Mouse (Mus musculus) C2C12 (cell line): ENCODE measurements at regions not wholly inside any gene's neighbourhood (a gene's known extent, or its start where the extent isn't known, plus 50 kb on each side); places are given as distances from the start of the nearest gene placed in this dataset.
"Not testable (repeated sequence)": the region's sequence is repeated elsewhere in the genome, so short reads cannot be mapped to it uniquely, and the experiment has no call there.

ENCODE experiments used
- H3K27me3 ChIP-seq: one replicate; pipeline ENCODE4 v1.6.1; 2011; ENCODE audit not compliant: control insufficient read depth, insufficient read depth, insufficient read length
- H3K36me3 ChIP-seq: one replicate; pipeline ENCODE4 v1.6.1; 2011; ENCODE audit not compliant: control insufficient read depth, insufficient read depth
- H3K4me3 ChIP-seq: one replicate; pipeline ENCODE4 v1.5.1; 2011; ENCODE audit warnings: mild to moderate bottlenecking, control low read depth; ENCODE audit not compliant: poor library complexity, insufficient read depth, severe bottlenecking
- H3K79me2 ChIP-seq: one replicate; pipeline ENCODE4 v1.6.1; 2011; ENCODE audit not compliant: control insufficient read depth, insufficient read depth
- H3K79me3 ChIP-seq: one replicate; pipeline ENCODE4 v1.6.1; 2011; ENCODE audit warnings: low read depth, control low read depth
- H3ac ChIP-seq: one replicate; pipeline ENCODE3; 2011; ENCODE audit warnings: low read depth; ENCODE audit not compliant: control insufficient read depth, insufficient read length
- CEBPB ChIP-seq: IDR thresholded peaks from one replicate; pipeline ENCODE4 v1.6.1; 2011; ENCODE audit warnings: low read depth, mild to moderate bottlenecking, control low read depth, moderate library complexity
- CTCF ChIP-seq: IDR thresholded peaks from one replicate; pipeline ENCODE4 v1.5.1; 2011; ENCODE audit not compliant: control insufficient read depth, insufficient read depth, insufficient read length
- FOSL1 ChIP-seq: IDR thresholded peaks from one replicate; pipeline ENCODE4 v1.8.0; 2011; ENCODE audit warnings: mild to moderate bottlenecking, low read length; ENCODE audit not compliant: poor library complexity, insufficient read depth, severe bottlenecking
- MAX ChIP-seq: IDR thresholded peaks from one replicate; pipeline ENCODE4 v1.6.1; 2011; ENCODE audit warnings: mild to moderate bottlenecking, control low read depth
- MYOD1 ChIP-seq: IDR thresholded peaks from one replicate; pipeline ENCODE4 v1.6.1; 2011; ENCODE audit warnings: low read depth; ENCODE audit not compliant: control insufficient read depth, insufficient read length
- MYOG ChIP-seq: IDR thresholded peaks from one replicate; pipeline ENCODE4 v1.6.1; 2011; ENCODE audit not compliant: control insufficient read depth, insufficient read length; ENCODE audit errors: extremely low read depth
- USF1 ChIP-seq: IDR thresholded peaks from one replicate; pipeline ENCODE4 v1.6.1; 2011; ENCODE audit warnings: low read depth, mild to moderate bottlenecking, control low read depth, moderate library complexity

DNA sequence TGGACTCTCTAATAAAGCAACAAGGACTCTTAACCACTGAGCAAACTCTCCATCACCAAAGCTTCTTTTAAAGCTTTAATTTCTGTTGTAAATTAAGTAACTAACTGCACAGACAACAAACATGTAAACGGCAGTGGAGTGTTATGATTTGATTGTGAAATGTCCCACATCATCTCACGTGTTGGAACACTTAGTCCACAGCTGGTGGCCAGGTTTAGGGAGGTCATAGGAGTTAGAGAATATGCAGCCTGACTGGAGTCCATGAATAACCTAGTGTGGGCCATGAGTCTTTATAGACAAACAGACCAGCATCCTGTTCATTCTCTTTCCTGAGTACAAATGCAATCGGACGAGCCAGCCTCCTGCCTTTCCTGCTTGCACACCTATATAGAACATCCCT lies 527.3 kb upstream of the N6amt1 start:
- Histone ChIP-seq H3K4me3 (no peak overlapping the region), H3K79me2 (no peaks in the 10 kb centered on the region)

DNA sequence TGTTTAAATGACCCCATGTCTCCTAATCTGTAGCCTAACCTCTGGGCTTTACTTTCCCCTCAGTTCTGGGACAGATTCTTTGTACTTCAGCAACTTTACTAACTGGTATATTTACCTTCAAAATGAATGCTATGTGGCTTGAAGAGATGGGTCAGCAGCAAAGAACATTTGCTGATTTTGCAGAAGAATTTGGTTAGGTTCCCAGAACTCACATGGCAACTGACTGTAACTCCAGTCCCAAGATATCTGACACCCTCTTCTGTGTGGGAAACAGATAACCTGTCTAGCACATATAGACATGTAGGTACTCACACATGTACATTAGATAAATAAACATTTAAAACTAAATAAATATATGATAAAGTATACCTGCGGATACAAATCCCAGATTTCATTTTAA lies 530.5 kb upstream of the N6amt1 start:
- H3K27me3 ChIP-seq: no peaks in the 10 kb centered on the region
- no peaks in the 10 kb centered on the region for H3K79me3 ChIP-seq
- no peaks in the 10 kb centered on the region for H3K36me3 ChIP-seq
- no peak overlapping the region for H3ac ChIP-seq
- TF ChIP-seq MYOD1: no peak
- no peak for TF ChIP-seq CEBPB
- TF ChIP-seq MYOG: no peak
- H3K4me3 ChIP-seq: no peak overlapping the region
- H3K79me2 ChIP-seq: no peaks in the 10 kb centered on the region

More for the DNA sequence above, 527.3 kb upstream of the N6amt1 start:
- Histone ChIP-seq H3K27me3 (no peaks in the 10 kb centered on the region), H3K36me3 (no peaks in the 10 kb centered on the region), H3K79me3 (no peaks in the 10 kb centered on the region), H3ac (no peak overlapping the region)
- no peak for TF ChIP-seq USF1
- TF ChIP-seq MAX: no peak
- no peak for TF ChIP-seq CEBPB
- no peak for TF ChIP-seq MYOD1
- TF ChIP-seq MYOG: no peak
- TF ChIP-seq CTCF: no peak
- no peak for TF ChIP-seq FOSL1

DNA sequence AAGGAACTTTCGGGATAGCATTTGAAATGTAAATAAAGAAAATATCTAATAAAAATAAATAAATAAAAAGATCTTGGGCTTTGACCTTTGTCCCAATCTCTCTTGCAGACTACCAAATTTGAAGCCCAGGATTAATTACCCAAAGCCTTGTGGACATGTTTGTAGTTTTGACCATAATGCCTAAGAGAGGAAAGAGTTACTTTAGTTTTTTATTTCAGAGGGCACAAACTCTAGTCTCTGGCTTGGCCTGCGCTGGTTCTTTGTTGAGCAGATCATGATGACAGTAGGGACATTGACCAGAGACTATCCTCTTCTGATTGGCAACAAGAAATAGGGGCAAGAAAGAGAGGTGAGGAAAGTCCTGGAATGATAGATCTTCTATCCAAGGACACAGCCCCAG lies 532.4 kb upstream of the N6amt1 start:
- Histone ChIP-seq H3K79me2 (no peaks in the 10 kb centered on the region), H3K27me3 (no peaks in the 10 kb centered on the region), H3K79me3 (no peaks in the 10 kb centered on the region), H3ac (no peak overlapping the region), H3K36me3 (no peaks in the 10 kb centered on the region), H3K4me3 (no peak overlapping the region)
- TF ChIP-seq USF1 (no peak), FOSL1 (no peak), MYOD1 (no peak), MYOG (no peak), CTCF (no peak), CEBPB (no peak), MAX (no peak)

DNA sequence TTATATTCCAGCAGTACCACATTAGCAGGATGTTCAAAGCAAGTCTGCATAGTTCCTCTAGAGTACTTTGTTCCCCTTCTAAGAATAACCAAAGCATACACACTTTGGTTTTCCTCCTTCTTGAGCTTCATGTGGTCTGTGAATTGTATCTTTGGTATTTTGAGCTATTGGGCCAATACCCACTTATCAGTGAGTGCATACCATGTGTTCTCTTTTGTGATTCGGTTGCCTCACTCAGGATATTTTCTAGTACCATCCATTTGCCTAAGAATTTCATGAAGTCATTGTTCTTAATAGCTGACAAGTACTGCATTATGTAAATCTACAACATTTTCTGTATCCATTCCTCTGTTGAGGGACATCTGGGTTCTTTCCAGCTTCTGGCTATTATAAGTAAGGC lies 535.3 kb upstream of the N6amt1 start:
- H3ac ChIP-seq, H3K36me3 ChIP-seq, H3K4me3 ChIP-seq, H3K79me2 ChIP-seq, H3K79me3 ChIP-seq, H3K27me3 ChIP-seq: not testable (repeated sequence)

DNA sequence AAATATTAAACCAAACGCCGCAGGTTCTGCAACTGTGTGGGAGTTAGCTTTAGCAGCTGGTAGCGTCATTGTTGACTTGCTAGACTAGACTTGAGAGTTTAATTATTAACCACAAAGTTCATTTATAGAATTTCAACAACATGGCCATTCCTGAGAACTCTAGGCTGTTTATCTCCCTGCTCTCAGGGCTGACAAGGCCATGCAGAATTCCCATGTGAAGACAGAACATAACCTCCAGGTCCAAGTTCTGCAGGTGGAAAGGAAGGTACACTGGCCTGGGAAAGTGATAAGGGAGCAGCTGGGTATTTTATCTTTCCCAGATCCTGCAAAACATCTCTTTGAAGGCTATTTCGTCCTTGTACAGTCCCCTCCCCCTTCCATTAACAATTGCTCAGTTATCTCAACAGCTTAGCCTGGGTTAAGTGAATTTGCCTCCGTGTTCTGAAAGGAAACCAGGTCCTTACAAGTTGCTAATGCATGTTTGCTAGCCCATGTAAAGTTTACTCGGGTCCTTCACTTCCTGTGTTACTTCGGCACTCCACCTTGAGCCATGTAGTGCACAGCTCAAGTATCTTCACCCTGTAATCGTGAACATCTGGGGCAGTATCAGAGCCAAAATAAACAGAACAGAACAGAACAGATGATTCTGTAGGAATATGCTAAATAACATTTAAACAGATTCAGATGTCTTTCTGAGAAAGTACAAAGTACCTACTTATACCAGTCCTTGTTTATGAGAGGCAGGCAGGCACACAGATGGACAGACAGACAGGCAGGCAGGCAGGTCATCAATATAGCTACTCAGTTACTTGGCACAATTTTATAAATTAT lies 537.0 kb upstream of the N6amt1 start:
- Histone ChIP-seq H3K27me3 (no peaks in the 10 kb centered on the region), H3K4me3 (no peak overlapping the region), H3K79me2 (no peaks in the 10 kb centered on the region)

DNA sequence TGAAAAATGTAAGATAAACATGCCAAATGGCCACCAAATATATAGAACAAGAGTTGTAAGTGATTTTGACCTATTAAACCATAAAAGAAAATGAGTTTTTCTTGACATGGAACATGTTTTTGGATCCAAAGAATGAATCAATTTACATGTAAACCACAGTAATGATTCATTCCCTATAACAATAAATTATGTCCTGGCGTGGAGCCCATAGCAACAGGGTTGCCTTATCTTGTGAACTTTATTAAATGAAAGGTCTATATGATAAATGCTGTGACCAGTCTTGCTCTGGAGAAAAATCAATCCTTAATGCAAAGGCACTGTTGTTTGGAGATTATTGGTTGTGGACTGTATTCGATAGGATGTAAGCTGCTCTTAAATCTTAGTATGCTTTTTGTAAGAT lies 538.0 kb upstream of the N6amt1 start:
- Histone ChIP-seq H3K4me3 (no peak overlapping the region), H3K36me3 (no peaks in the 10 kb centered on the region), H3ac (no peak overlapping the region), H3K79me2 (no peaks in the 10 kb centered on the region), H3K27me3 (no peaks in the 10 kb centered on the region), H3K79me3 (no peaks in the 10 kb centered on the region)
- TF ChIP-seq MYOD1 (no peak), CEBPB (no peak), MAX (no peak), FOSL1 (no peak)

More for the DNA sequence above, 537.0 kb upstream of the N6amt1 start:
- TF ChIP-seq MAX (no peak), FOSL1 (no peak), MYOD1 (no peak), CTCF (no peak), USF1 (no peak), MYOG (no peak)
- no peaks in the 10 kb centered on the region for H3K36me3 ChIP-seq
- no peaks in the 10 kb centered on the region for H3K79me3 ChIP-seq
- H3ac ChIP-seq: no peak overlapping the region
